Mouse (Mus musculus) T-helper 1 cell (primary cell): Measurements from ENCODE around the gene Stim2.

Source experiments
- in situ Hi-C: fragments of 300-600 bp; cut with MboI, MseI; formaldehyde crosslinking; loops from one replicate; pipeline ENCODE4 v1.15.1; 2025; ENCODE audit warnings: high pct_unique_total_duplicates

The Stim2 gene

DNA sequence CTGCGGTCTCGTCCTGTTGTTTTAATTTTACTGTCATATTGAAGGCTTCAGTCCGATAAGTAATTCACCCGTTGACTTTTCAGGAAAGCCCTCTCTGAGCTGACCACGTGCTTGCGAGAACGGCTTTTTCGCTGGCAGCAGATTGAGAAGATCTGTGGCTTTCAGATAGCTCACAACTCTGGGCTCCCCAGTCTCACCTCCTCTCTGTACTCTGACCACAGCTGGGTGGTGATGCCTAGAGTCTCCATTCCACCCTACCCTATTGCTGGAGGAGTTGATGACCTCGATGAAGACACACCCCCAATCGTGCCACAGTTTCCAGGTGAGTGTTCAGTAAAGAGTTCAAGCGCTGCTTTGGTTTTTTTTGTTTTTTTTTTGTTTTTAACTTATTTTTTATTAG lies 112.5 kb downstream of the Stim2 start:
- in situ Hi-C loops: no loop called here

DNA sequence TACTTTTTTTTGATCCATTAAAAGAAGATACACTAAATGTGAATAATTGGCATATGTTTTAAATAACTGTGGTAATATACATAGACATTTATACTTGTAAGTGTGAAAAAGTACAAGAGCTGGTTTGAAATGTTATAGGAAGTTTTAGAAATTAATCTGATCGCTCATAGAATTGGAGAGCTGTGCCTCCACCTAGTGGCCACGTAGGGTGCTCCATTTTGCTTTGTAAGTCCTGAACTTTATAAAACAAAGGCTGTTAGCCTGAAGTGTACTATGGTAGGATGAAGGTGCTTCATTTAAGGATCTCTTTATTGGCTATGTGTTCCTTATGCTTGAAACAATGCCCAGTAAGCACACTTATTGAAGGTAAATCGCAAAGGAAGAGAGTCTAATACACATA lies 115.0 kb downstream of the Stim2 start:
- in situ Hi-C loops: no loop called here

DNA sequence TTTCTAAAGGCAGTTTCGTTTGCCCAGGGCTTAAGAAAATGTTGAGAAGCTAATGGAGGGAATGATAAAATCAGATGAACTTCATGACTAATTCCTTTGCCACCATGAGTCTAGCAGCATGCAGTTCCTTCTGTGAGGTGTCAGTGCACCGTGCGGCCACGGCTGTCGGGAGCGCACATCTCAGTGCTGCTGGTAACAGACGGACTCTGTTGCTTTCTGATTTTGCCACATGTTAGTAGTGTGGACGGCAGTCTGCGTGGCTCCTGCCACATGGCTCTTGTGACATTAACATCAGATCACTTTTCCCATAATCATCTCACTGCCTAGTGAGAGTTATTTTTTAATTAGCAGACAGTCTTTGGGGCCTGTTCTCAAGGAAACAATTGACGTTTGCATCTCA lies 118.2 kb downstream of the Stim2 start:
- in situ Hi-C loops: no loop called here

DNA sequence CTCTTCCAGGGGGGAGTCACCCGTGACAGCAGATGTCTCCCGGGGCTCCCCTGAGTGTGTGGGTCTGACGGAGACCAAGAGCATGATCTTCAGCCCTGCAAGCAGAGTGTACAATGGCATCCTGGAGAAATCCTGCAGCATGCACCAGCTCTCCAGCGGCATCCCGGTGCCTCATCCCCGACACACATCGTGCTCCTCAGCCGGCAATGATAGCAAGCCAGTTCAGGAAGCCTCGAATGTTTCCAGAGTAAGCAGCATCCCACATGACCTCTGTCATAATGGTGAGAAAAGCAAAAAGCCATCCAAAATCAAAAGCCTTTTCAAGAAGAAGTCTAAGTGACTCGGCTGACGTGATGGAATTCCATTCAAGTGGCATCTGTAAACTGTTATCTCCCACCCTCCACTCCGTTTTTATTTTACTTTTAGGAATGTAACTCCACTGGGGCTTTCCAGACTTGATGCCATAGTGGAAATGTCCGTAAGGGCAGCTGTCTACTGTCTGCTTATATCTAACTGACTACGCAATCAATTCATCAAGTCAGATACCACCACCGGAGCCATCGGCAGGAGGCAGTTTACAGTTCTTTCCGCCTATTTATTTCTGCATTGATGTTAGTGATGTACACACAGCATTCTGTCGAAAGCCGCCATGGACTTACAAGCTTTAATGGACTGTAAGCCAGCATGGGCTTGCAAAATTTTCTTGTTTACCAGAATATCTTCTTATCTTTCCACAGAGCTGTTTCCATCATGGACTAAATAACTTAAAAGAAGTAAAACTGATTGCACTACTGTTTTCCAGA lies 120.3 kb downstream of the Stim2 start:
- in situ Hi-C loops: no loop called here

DNA sequence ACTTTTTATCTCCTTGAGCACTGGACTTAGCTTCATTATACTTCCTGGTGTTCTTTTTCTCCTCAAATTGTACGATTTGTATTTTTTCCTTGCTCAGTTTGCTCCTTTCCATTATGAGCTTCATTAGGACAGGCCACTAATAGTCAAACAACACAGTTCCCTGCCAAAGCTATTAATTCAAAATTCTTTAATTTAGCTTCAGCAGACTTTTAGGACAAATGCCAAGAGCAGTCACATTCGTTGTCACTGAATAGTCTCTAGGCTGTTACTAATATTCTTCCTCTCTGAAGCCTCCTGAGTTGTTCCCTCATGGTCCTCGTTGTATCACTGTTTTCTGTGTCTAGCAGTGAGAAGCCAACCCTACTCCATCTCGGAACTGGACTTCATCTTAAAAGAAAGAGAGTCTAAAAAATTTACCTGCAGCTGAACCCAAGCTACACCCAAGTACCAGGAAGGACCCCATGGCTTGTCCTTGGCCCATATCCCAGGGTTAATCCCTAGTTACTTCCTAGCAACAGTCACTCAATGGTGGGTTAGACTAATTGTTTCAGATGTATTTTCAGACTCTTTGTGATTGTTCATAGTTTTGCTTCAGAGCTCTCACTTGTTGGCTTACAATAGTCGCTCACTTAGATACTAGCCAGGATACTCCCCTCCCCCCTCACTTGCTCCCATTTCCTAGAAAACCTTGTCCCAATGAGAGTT lies 149.9 kb downstream of the Stim2 start:
- in situ Hi-C loops: no loop called here

DNA sequence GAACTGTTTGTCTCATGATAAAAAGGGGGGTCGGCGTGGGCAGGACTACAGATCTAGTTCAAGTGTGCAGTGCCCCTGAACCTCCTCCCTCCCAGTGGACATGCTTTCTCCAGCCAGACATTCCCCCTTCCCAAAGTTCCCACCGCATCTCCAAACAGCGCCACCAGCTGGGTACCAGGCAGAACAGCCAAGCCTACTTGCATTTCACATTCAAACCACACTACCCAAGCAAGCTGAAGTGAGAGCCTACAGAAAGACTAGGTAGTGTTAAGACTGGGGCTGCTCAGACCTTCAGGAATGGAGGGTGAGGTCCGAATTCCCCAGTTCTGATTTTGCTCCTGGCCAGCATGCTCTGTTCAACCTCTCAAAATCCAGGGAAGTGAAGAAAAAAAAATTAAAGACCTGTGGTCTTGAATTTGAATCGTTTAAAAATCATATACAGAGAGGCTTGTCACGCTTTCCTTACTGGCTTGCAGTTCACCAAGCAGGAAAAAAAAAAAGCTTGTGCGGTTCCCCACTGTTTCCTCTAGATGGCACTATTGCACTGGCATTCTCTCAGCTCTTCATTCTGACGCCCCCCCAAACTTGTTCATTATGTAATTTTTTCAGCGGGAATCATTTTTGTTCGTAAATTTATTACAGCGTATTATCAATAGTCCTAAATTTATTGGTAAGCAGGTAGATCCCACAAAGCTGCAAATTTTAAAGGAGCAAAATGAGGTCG lies 156.4 kb downstream of the Stim2 start:
- in situ Hi-C loops: no loop called here

DNA sequence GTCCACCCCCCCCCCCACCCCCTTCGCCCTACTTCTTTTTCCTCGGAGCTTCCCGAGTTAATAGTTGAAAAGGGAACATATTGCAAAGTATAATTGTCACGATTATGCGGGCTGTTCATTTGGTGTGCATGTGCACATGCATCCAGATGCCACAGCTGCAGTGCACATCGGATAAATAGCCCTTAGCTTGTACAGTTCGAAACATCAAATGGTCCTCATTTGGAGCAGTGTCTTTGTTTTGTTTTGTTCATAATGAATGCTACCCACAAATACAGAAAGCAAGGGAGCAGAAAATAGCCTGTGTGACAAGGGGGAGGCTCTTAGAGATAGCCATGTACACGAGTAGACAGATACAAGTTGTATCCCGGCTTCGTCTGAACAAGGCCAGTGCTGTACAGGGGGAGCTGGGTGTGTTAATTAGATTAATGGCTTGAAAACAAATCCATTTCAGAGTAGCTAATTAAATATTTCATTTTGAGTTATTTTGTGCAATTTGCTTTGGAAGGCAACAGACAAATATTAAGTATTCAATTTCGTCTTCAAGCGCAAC lies 157.0 kb downstream of the Stim2 start:
- in situ Hi-C loops: no loop called here

DNA sequence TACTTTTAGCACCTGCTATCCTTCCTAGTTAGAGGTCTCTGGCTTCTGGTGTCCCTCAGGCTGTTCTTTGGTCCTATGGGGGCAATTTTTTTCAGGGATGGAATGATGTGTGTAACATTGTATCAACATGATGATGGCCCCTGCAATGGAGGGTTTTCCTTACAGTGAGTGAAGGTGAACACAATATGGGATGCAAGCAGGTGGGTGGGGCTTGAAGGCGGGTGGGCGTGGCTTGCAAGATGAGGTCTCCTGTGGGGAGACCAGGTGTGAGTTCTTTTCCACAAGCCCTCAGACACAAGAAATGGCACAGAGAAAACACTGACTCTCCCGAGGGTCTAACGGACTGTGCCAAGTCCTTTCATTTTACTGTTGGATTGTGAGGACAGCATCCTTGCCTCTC lies 157.6 kb downstream of the Stim2 start:
- in situ Hi-C loops: no loop called here

DNA sequence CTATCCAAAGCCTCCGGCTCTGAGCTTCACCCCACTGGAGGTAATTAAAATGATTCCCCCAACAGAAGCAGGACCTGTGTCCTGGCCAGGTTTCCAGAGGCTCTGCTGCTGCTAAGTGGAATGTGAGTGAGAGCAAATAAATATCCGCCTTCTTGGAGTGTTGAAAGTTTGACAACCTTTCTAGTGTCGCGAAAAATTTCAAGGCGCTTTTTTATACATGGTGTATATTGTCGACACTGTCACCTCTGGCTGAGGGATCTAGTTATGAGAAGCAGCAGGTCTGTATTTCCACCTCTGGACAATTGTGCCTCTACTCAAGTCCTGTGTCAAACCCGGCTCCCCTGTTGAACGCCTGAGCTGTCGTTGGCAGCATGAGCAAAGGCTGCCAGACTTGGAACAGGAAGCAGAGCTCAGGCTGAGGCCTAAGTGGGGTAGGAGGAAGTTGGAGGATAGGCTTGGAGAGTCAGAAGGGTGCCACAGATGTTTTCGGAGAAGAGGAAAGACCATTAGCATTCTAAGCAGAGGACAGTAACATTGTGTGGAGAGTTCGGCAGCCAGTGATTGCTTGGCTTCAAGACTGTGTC lies 158.7 kb downstream of the Stim2 start:
- in situ Hi-C loops: no loop called here

DNA sequence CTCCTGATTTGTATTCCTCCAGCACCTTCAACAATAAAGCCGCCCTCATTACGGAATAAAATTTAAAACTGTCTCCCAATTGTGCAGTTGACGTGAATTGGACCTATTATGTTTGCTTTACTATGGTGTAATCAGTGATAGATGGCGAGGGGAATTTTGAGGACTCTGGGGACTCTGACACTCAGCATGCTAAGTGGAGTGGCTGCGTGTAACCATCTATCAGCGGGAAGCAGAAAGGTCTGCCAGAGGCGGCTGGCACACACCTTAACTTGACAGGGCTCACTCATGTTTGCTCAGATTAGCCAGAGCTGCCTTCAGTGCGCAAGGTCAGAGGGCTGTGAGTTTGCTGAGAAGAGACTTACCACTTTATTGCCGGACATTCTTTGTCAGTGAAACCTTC lies 159.9 kb downstream of the Stim2 start:
- in situ Hi-C loops: no loop called here

DNA sequence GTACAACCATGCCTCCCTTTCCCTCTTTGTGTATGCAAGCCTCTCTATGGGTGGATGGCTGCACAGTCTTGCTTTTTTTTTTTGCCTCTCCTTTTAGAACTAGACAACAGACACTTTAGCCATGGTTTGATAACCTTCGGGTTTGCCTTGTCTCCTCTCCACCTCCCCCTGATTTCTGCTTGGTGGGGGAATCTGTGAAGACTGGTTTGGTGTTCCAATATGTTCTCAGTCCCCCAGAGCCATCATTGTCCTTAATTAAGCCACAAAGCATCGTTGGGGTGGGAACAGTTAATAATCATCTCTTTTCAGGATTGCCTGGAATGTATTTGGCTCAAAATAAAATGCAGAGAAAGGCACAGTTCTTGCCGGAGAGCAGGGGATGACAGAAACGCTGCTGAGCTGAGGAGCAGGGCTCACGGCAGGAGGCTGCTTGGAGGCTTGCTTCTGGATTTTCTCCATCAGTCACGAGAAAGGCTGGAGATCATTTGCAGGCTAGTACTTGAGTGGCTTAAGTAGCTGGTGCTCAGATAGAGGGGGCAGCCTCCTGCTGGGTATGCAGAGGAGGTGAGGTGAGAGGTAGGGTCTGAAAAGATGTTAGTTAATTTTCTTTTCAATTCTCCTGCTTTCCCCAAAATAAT lies 161.0 kb downstream of the Stim2 start:
- in situ Hi-C loops: no loop called here

DNA sequence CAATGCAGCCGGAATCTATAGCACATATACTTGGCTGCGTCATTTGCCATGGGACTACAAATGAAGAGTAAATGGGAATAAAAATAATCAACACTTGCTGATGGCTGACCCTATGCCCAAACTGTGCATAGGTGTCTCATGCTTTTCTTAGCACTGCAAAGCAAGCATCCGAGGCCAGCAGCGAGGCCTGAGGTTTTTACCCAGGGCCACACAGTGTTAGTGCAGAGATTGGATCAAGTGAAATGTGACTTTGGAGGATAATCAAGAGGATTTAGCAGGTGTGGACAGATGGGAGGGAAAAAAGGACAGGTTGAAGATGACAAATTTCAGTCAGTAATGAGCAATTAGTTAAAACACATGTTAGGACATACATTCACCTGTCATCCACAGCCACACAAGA lies 162.3 kb downstream of the Stim2 start:
- in situ Hi-C loops: loop anchor here (5.0 kb wide), 1 partner anchor 1052 kb away; no protein-coding TSS in a partner anchor

DNA sequence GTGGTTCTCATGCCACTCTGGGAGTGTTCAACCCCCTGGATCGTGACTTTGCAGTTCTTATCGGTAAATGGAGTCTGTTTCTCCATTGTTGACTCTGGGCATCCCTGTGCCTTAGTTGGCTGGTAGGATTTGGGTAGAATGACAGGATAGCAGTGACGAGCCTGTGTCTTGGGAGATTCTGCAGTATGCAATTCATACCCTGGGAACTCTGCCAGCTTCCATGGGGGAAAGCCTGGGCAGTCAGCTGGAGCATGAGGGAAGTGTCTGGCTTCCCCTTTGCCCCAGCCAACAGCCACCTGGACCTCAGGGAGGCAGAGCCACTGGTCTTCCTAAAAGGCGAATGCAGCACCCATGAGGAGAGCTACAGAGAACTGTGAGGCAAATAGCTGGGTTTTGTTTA lies 165.6 kb downstream of the Stim2 start:
- in situ Hi-C loops: loop anchor here (5.0 kb wide), 1 partner anchor 1048 kb away; no protein-coding TSS in a partner anchor
